Mouse (Mus musculus) embryo, embryonic 10.5 days (tissue): ENCODE data around the gene Ppp4r1.
A peak's percentile ranks its signal among the peaks of the same experiment; 100 is the strongest.

ENCODE experiments used
- DNase-seq: peaks from one replicate; pipeline ENCODE4 v3.0.0-alpha.2; 2015; ENCODE audit warnings: low spot score

The Ppp4r1 gene

GRCm38 (mm10) chr17:65854006-65854405 is 71.6 kb downstream of the Ppp4r1 start:
- DNase-seq, result no peak

- no peak for DNase-seq
Measured at GRCm38 (mm10) chr17:65857617-65858016, 75.2 kb downstream of the Ppp4r1 start.

- peak; percentile 71 for DNase-seq
Measured at GRCm38 (mm10) chr17:65862579-65862978, 80.2 kb downstream of the Ppp4r1 start.

- no peak for DNase-seq
Measured at GRCm38 (mm10) chr17:65863830-65864229, 81.5 kb downstream of the Ppp4r1 start.

GRCm38 (mm10) chr17:65864742-65865141 is 82.4 kb downstream of the Ppp4r1 start:
- peak; percentile 84 for DNase-seq

GRCm38 (mm10) chr17:65865265-65865664 is 82.9 kb downstream of the Ppp4r1 start:
- DNase-seq, result no peak

- no peak for DNase-seq
Measured at GRCm38 (mm10) chr17:65866201-65866600, 83.8 kb downstream of the Ppp4r1 start.

- no peak for DNase-seq
Measured at GRCm38 (mm10) chr17:65867996-65868395, 85.6 kb downstream of the Ppp4r1 start.

GRCm38 (mm10) chr17:65869720-65870119 is 87.3 kb downstream of the Ppp4r1 start:
- no peak for DNase-seq

- peak; percentile 84 for DNase-seq
Measured at GRCm38 (mm10) chr17:65870146-65870545, 87.8 kb downstream of the Ppp4r1 start.

- no peak for DNase-seq
Measured at GRCm38 (mm10) chr17:65871641-65872041, 89.3 kb downstream of the Ppp4r1 start.

- no peak for DNase-seq
Measured at GRCm38 (mm10) chr17:65872051-65872450, 89.7 kb downstream of the Ppp4r1 start.

- peak; percentile 70 for DNase-seq
Measured at GRCm38 (mm10) chr17:65872652-65873051, 90.3 kb downstream of the Ppp4r1 start.

- DNase-seq, result no peak
Measured at GRCm38 (mm10) chr17:65873156-65873555, 90.8 kb downstream of the Ppp4r1 start.

GRCm38 (mm10) chr17:65873834-65874233 is 91.5 kb downstream of the Ppp4r1 start:
- no peak for DNase-seq

GRCm38 (mm10) chr17:65877026-65877425 is 94.7 kb downstream of the Ppp4r1 start:
- no peak for DNase-seq

- DNase-seq, result peak; percentile 50
Measured at GRCm38 (mm10) chr17:65884061-65884669, 101.8 kb downstream of the Ppp4r1 start.

GRCm38 (mm10) chr17:65884691-65885397 is 102.5 kb downstream of the Ppp4r1 start:
- DNase-seq, result peak; percentile 100

GRCm38 (mm10) chr17:65885398-65885696 is 103.0 kb downstream of the Ppp4r1 start:
- DNase-seq, result no peak

GRCm38 (mm10) chr17:65885697-65886529 is 103.5 kb downstream of the Ppp4r1 start, which contains the start of gene Ralbp1:
Gene Ralbp1, minus strand, starts transcription at chr17:65885798.
- peak; percentile 50 for DNase-seq

GRCm38 (mm10) chr17:65886571-65886970 is 104.2 kb downstream of the Ppp4r1 start:
- no peak for DNase-seq

GRCm38 (mm10) chr17:65889476-65889875 is 107.1 kb downstream of the Ppp4r1 start:
- no peak for DNase-seq
